Mouse (Mus musculus): ENCODE measurements around the gene Gm813. TPM values are rescaled to one million over a fixed set of nuclear protein-coding genes. Genes with fewer than 3 reads are reported as not detected.

The Gm813 gene
- not detected in 2 replicates for polyA plus RNA-seq (2012)

GRCm38 (mm10) chr16:58616878-58617277, at the start of gene Gm813:
Gene Gm813, minus strand, starts transcription at chr16:58616978.
- no peak for TF ChIP-seq GATA1 (IDR thresholded peaks at IDR 0.05; ENCODE audit: low read length)

GRCm38 (mm10) chr16:58663816-58664215, 47.0 kb upstream of the Gm813 start:
- no peak for TF ChIP-seq GATA1 (IDR thresholded peaks at IDR 0.05; ENCODE audit: low read length)

- TF ChIP-seq GATA1 (IDR thresholded peaks at IDR 0.05; ENCODE audit: low read length): no peak
These were observed 46.2 kb upstream of the Gm813 start for GRCm38 (mm10) chr16:58663021-58663420.

GRCm38 (mm10) chr16:58662287-58662791, 45.6 kb upstream of the Gm813 start:
- no peak for TF ChIP-seq GATA1 (IDR thresholded peaks at IDR 0.05; ENCODE audit: low read length)

- no peak for TF ChIP-seq GATA1 (IDR thresholded peaks at IDR 0.05; ENCODE audit: low read length)
These were observed 45.0 kb upstream of the Gm813 start for GRCm38 (mm10) chr16:58661826-58662225.

- no peak for TF ChIP-seq GATA1 (IDR thresholded peaks at IDR 0.05; ENCODE audit: low read length)
These were observed 41.9 kb upstream of the Gm813 start for GRCm38 (mm10) chr16:58658668-58659067.

- TF ChIP-seq GATA1 (IDR thresholded peaks at IDR 0.05; ENCODE audit: low read length): no peak
These were observed 39.7 kb upstream of the Gm813 start for GRCm38 (mm10) chr16:58656526-58656925.

GRCm38 (mm10) chr16:58655751-58656150, 39.0 kb upstream of the Gm813 start:
- TF ChIP-seq GATA1 (IDR thresholded peaks at IDR 0.05; ENCODE audit: low read length): no peak

GRCm38 (mm10) chr16:58649979-58650378, 33.2 kb upstream of the Gm813 start:
- TF ChIP-seq GATA1 (IDR thresholded peaks at IDR 0.05; ENCODE audit: low read length): no peak

- no peak for TF ChIP-seq GATA1 (IDR thresholded peaks at IDR 0.05; ENCODE audit: low read length)
These were observed 22.0 kb upstream of the Gm813 start, which contains the start of gene E330017A01Rik for GRCm38 (mm10) chr16:58638689-58639175. Gene E330017A01Rik, minus strand, starts transcription at chr16:58638739.

GRCm38 (mm10) chr16:58638016-58638415, 21.2 kb upstream of the Gm813 start:
- no peak for TF ChIP-seq GATA1 (IDR thresholded peaks at IDR 0.05; ENCODE audit: low read length)

GRCm38 (mm10) chr16:58637448-58637847, 20.7 kb upstream of the Gm813 start:
- no peak for TF ChIP-seq GATA1 (IDR thresholded peaks at IDR 0.05; ENCODE audit: low read length)

GRCm38 (mm10) chr16:58635866-58636265, 19.1 kb upstream of the Gm813 start:
- no peak for TF ChIP-seq GATA1 (IDR thresholded peaks at IDR 0.05; ENCODE audit: low read length)

- TF ChIP-seq GATA1 (IDR thresholded peaks at IDR 0.05; ENCODE audit: low read length): no peak
These were observed 13.0 kb upstream of the Gm813 start for GRCm38 (mm10) chr16:58629736-58630135.

GRCm38 (mm10) chr16:58628968-58629367, 12.2 kb upstream of the Gm813 start:
- no peak for TF ChIP-seq GATA1 (IDR thresholded peaks at IDR 0.05; ENCODE audit: low read length)

- no peak for TF ChIP-seq GATA1 (IDR thresholded peaks at IDR 0.05; ENCODE audit: low read length)
These were observed 11.5 kb upstream of the Gm813 start for GRCm38 (mm10) chr16:58628336-58628680.

- no peak for TF ChIP-seq GATA1 (IDR thresholded peaks at IDR 0.05; ENCODE audit: low read length)
These were observed 11.0 kb upstream of the Gm813 start for GRCm38 (mm10) chr16:58627597-58628335.

All from G1E-ER4 (cell line).